17 mouse cellular contexts compared by ENCODE assay signal in genomic region chr6:93787042-93787441, GRCm38 (mm10).
"Had no signal": no experiment of that assay in that cellular context is flagged by ENCODE, and none has a peak within 500 bp of the region (broad histone marks: within the 10 kb centered on the region; RNA-seq: fewer than 3 reads in every experiment).

No protein-coding gene starts in this region.

- H3K27ac ChIP-seq: liver, embryonic 15.5 days; lung, embryonic 15.5 days; macrophage; midbrain, embryonic 13.5 days; midbrain, embryonic 15.5 days; neural tube, embryonic 12.5 days; stomach, embryonic 15.5 days; stomach, postnatal 0 days had no signal

- H3K36me3 ChIP-seq: liver, embryonic 15.5 days; lung, embryonic 15.5 days; midbrain, embryonic 15.5 days; neural tube, embryonic 12.5 days; stomach, embryonic 15.5 days had no signal

- H3K9me3 ChIP-seq: liver, embryonic 15.5 days; lung, embryonic 15.5 days; midbrain, embryonic 13.5 days; midbrain, embryonic 15.5 days; neural tube, embryonic 12.5 days; stomach, embryonic 15.5 days had no signal

- H3K4me3 ChIP-seq: liver, embryonic 15.5 days; lung, embryonic 15.5 days; megakaryocyte, embryonic 14.5 days; midbrain, embryonic 13.5 days; midbrain, embryonic 15.5 days; neural tube, embryonic 12.5 days; stomach, embryonic 15.5 days had no signal

- H3K4me1 ChIP-seq: liver, embryonic 15.5 days; lung, embryonic 15.5 days; megakaryocyte, embryonic 14.5 days; midbrain, embryonic 15.5 days; neural tube, embryonic 12.5 days; stomach, embryonic 15.5 days had no signal

- DNase-seq: liver, postnatal 0 days; lung, adult 2 months; lung, postnatal 14 days; lung, postnatal 36 days; right cerebral cortex, postnatal 25 days; thymus, adult 18-20 months; thymus, postnatal 25 days; thymus, postnatal 4 days had no signal

- H3K27me3 ChIP-seq: liver, embryonic 15.5 days; lung, embryonic 15.5 days; megakaryocyte, embryonic 14.5 days; midbrain, embryonic 13.5 days; midbrain, embryonic 15.5 days; neural tube, embryonic 12.5 days; stomach, embryonic 15.5 days had no signal
